Mouse (Mus musculus): ENCODE data around the gene Mrpl49.

GRCm38 (mm10) chr19:6007013-6007412, 50.6 kb downstream of the Mrpl49 start:
- TF ChIP-seq TAL1 (IDR thresholded peaks at IDR 0.05; ENCODE audit: low read length) (no peak), GATA1 (IDR thresholded peaks at IDR 0.05; ENCODE audit: low read length) (no peak)

Measured in erythroblast, embryonic 14.5 days (primary cell).